Mouse (Mus musculus) Muller cell, postnatal 12 days (primary cell): Measurements from ENCODE around the gene BC061237.
"Not testable (repeated sequence)": the region's sequence is repeated elsewhere in the genome, so short reads cannot be mapped to it uniquely, and the experiment has no call there.

Source experiments
- DNase-seq: peaks from one replicate; pipeline ENCODE4 v3.0.0-alpha.2; 2015; ENCODE audit errors: inconsistent ontology term

The BC061237 gene

DNA sequence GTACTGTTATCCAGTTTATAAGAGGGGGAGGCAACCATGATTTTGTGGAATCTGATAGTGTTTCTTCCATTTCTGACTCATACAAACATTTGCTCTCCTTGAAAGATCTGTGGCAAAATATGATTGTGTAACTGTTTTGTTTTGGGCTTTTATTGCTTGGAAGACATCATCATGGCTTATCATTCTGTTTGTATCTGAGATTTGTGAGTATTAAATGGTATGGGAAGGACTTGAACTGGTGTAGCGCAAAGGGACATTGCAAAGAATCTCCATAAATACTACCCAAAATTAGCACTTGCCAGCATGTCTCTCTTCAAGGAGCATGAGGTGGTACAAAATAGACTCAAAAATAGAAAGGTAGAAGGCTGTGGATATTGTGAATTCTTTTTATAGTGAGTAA lies at the start of gene BC061237:
TSS of gene BC061237 (plus strand) at position 301 of the 400 bp plus-strand sequence.
- DNase-seq, result not testable (repeated sequence)

DNA sequence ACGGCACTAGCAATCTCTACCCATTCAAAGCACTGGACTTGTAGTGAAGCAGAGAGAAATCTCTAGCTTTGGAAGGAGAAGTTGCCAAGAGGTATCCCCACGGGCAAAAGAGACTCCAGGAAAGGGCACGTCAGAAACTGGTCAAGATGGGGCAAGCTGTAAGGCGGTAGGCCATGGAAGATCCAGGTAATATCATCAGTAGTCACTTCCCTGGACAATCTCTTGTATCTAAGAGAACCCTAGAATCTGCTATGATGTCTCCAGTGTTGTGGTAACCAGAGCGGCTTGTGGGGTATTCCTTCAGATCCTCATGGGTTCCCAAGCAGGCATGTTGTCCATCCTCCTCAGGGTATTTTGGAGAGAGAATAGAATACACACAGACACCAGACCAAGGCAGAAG lies 25.7 kb downstream of the BC061237 start, which contains the start of gene Gm17093:
TSS of gene Gm17093 (plus strand) at position 301 of the 400 bp plus-strand sequence.
- not testable (repeated sequence) for DNase-seq

DNA sequence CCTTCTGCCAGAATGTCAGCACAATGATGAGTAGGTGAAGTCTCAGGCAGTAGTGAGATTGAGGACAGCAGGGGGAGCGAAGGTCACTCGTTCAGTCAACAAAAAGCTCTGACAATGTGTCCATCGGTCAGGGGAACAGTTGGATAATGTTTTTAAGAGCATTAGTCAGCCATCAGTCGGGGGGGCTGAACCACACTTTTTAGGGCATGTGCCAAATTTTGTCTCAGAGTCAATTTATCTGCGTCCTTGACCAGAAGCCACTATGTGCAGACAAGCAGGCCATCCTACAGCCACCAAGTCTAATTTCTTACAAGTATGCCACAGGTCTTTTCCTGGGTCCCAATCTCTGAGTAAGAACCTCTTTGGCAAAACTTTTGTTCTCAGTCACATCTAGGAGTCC lies 55.7 kb downstream of the BC061237 start:
- DNase-seq, result not testable (repeated sequence)
